Mouse (Mus musculus) gonadal fat pad, adult 2 months (tissue): ENCODE measurements around the gene Arhgap24. TPM values are rescaled to one million over a fixed set of nuclear protein-coding genes. Genes with fewer than 3 reads are reported as not detected.

Experiments used
- DNase-seq: peaks from one replicate; pipeline ENCODE4 v3.0.0-alpha.2; 2012; ENCODE audit warnings: low read depth
- polyA plus RNA-seq: library from polyadenylated mRNA; depleted of rRNA; stranded (reverse); fragments of >200 nt; gene quantifications from 2 replicates; pipeline ENCODE4 v1.2.3, GENCODE M21; 2012

Gene Arhgap24
- polyA plus RNA-seq, 1 experiment: 16.7 TPM

GRCm38 (mm10) chr5:102742554-102743255 is 261.5 kb downstream of the Arhgap24 start:
- no peak for DNase-seq

DNA sequence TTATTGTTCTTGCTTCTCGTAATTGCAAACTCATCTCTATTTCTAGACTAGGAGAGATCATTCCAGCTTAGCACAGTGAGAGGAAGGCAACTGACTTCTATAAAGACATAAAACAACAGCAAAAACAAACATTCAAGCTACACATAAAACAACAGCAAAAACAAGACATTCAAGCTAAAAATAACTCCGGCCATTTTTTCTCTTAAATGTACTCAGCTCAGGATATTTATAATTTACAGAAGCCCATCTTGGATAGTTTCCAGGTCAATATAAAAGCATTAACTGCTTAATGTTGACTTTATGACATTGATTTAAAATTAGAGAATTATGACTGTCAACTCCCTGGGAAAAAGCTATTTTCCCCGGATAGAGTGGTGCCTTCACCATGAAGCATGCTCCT is 262.2 kb downstream of the Arhgap24 start:
- no peak for DNase-seq

DNA sequence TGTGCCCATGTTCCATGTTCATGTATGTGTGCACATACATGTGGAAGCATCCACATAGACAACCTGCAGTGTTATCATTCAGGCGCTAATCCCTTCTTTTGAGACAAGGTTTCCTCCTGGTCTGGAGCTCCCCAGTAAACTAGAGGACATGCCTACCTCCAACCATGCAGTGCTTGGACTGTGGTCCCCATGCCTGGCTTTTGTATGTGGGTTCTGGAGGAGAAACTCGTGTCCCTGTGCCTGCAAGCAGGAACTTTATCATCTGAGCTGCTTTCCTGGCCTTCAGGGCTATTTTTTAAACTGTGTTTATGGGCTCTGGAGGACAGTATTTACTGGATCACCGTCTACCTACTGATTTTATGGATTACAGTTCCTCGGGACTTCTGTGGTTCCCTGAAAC is 262.9 kb downstream of the Arhgap24 start:
- no peak for DNase-seq

DNA sequence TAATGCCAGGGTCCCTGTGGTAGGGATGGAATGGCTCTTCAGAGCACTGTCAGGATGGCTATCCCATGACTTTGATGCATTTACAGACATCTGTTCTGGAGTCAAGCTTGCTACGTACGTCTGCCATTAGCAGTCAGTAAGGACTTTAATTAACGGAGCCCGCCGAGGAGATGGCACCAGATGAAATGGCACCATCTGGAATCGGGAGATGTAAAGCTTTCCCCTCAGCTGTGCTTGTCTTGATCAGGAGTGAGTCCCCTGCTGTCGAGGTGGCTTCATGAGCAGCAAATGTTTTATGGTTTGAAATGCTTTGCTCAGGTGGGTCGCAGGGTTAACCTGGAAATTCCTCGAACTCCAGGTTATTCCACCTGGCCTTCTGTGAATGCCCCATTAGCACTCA is 267.0 kb downstream of the Arhgap24 start:
- no peak for DNase-seq

- no peak for DNase-seq
These were observed 267.8 kb downstream of the Arhgap24 start for GRCm38 (mm10) chr5:102749020-102749419.

DNA sequence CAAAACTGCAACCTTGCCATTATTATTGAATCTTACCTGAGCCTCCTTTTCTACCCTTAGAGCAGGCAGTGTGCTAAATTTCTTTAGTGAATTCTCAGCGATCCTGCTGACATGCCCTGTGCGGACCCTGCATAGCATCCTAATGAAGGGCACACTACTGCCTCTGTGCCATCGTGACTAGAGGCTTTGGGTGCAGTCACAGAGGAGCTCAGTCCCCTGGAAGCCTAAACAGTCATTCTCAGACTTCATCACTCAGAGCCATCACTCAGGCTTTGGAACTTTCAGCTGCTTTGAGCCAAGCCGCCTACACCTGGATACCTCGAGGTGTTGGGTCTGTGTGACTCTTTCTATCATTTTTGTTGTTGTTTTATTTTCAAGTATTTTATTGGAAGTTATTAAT is 269.5 kb downstream of the Arhgap24 start:
- no peak for DNase-seq

DNA sequence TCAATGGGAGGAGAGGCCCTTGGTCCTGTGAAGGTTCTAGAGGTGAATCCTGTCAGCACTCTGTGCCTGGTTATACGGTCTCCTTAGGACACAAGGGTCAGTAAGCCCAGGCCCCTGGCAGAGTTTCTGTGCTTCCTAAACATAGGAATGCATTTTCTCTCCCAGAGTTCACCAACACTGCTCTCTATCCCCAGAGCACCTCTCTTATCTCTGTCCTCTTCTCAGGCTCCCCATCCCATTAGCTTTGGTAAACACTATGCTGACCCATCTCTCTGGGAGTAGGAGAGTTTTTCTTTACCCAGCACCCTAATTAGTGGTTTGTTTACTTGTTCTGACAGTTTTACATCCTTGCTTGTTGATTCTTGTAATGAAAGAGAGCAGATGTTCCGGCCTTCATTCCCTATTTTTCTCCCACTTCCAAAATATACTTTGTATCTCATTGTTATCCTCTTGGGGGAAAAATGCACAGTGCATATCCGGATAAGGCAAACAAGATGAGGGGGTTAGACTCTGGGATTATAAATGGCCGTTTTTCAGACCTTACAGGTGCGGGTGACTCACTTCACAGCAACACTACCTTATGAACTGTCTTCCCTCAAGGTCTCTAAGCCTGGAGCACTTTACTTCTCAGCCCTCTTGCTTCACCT is 270.6 kb downstream of the Arhgap24 start:
- DNase-seq: no peak

DNA sequence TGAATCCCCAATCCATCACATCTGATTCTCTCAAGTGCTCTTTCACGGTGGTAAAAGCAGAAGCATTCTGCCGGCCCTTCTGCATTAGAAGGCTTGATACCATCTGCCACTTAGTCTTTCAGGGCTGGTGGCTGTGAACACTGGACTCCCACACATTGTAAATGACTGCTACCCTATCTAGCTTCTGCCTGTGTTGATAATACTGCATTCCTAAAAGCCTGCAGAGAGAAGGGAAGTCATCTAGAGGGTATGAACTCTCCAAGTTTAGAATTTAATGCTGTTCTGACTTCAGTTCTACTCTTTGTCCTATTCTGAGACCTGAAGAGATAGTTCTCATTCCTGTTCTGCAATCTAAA is 271.1 kb downstream of the Arhgap24 start:
- DNase-seq: no peak

DNA sequence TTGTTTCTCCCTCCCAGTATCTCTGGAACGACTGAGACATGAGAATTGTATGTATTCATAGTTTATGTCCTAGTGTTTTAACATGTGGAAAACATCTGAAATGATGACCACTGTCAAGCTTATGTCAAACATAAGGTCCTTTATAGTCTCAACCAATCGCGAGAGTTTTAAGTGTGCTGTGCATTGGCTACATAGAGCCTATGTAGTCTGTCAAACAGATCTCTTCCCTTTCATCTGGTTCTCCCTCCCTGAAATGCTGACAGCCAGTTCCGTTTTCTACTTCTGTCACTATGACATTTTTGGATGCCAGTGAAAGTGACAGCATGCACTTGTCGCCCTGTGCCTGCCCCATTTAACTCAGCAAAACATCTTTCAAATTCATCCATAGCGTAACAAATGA is 275.8 kb downstream of the Arhgap24 start:
- DNase-seq: no peak

- no peak for DNase-seq
These were observed 284.5 kb downstream of the Arhgap24 start for GRCm38 (mm10) chr5:102765694-102766093.

DNA sequence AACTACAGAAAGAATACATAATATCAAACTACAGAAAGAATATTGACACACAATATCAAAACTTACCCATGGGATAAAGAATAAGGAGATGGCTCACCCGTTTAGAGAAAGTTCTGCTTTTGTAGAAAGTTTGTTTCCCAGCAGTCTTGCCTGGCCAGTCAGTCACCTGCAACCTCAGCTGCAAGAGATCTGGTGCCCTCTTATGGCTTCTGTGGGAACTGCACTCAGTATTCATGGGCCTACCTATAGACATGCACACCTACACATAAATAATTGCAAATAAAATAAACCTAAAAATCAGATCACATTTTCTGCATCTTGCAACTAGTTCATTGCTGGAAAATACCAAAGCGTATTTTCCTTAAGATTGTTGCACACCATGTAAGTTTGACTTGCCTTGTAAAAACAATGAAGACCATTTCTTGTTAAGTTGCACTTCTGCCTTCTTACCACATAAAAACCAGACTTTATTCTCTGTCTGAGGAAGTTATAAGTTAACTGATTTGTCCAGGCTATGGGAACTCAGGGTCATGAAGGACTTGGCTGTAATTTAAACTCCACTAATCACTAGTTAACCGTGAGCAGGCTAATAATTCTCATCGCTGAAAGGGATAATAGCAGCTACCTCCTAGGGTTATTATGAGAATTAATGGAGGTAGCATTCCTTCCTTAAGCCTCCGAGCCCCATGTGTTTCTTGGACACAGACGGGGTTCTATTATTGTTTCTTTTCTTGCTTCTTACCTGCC is 285.3 kb downstream of the Arhgap24 start:
- DNase-seq: no peak

GRCm38 (mm10) chr5:102767058-102767444 is 285.9 kb downstream of the Arhgap24 start:
- DNase-seq: no peak

GRCm38 (mm10) chr5:102767822-102768221 is 286.6 kb downstream of the Arhgap24 start:
- DNase-seq: no peak

DNA sequence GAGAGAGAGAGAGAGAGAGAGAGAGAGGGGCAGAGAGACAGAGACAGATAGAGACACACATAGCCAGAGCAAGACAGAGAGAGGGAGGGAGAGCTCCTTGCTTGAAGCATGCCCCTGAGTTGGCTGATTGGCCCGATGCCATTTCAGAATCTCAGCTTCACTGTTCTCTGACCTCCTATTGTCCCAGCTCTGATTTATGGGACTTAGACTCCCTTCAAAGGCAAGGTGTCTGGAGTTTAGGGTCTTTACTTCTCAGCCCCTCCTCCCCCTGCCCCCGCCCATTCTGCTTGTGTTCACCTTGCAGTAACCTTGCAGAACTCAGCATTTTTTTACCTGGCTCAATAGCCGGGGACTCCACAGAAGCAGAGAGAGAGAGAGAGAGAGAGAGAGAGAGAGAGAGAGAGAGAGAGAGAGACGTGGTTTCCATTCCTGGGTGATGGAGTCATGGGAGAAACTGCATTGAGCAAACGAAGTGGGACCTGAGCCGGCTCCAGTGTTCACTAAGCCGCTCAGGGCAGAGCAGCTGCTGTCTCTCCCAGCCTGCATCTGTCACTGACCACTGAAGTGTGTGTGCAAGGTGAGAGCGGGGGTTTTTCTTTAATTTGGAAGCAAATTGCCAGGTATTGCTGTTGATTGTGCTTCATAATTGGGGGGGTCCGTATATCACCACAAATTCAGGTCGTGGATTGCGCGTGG is 287.3 kb downstream of the Arhgap24 start:
- DNase-seq: no peak

DNA sequence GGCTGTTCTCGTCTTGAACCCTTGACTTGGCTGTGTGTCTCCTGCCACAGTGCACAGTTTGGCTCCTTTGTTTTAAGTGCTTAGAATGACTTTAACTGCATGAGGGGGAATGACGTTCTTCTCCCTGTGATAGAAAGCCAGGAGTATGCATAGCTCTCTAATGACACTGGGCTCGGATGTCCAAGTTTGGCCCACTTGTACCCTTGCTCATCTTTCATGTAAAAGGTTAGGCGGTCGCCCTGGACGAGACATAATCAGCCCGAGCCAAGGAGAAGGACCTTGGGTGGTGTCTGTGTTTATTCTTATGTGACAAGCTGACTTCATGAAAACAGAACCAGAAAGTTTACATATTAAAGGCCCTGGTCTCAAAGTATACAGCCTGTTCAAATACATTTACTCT is 289.4 kb downstream of the Arhgap24 start:
- no peak for DNase-seq

DNA sequence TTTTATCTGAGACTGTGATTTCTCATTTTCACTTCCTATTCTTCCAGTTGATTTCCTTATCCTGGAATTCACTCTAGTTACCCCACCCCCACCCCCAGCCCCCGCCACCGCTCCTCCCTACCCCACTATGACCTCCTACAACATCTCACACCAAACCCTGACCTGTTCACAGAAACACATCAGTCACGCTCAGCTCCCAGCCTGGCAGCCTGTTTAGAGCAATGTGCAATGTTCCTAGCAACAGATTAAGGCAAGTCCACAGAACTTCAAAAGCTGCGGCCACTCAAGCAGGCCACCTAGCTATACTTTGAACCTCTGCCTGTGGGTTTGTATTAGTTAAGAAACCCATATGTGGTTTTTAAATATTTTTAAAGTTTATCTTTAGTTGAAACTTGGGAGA is 293.3 kb downstream of the Arhgap24 start:
- DNase-seq: no peak

GRCm38 (mm10) chr5:102777255-102777654 is 296.1 kb downstream of the Arhgap24 start:
- no peak for DNase-seq

- DNase-seq: no peak
These were observed 296.7 kb downstream of the Arhgap24 start for GRCm38 (mm10) chr5:102777852-102778251.

DNA sequence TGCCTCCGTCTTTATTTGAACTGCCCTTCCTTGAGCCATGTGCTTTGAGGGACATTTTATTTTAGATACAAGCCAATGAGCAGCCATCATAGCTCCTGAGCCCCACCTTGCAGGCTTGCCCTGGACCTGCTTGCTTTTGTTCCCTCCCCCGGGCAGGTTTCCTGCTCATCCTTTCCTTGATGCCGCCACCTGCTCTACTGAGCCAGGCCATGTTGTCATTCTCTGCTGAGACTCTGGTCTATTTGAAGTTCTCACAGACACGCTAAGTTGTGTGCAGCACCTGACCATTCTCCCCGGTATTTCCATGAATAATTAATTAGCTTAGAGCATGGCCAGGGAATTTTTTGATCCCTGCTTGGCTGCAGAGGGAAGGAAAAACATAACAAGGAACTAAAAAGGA is 297.1 kb downstream of the Arhgap24 start:
- DNase-seq: no peak

- DNase-seq: no peak
These were observed 302.4 kb downstream of the Arhgap24 start for GRCm38 (mm10) chr5:102783585-102783984.

GRCm38 (mm10) chr5:102786123-102786522 is 304.9 kb downstream of the Arhgap24 start:
- DNase-seq: no peak

GRCm38 (mm10) chr5:102788437-102788836 is 307.2 kb downstream of the Arhgap24 start:
- no peak for DNase-seq
